Mouse (Mus musculus) lung, adult 2 months (tissue): Measurements from ENCODE around the gene Mmrn2.

ENCODE experiments used
- CTCF ChIP-seq: fragments of 200-500 bp; IDR thresholded peaks from 2 replicates; pipeline ENCODE4 v1.5.1; 2011; ENCODE audit warnings: mild to moderate bottlenecking, low read length, control low read depth; ENCODE audit not compliant: insufficient read depth
- POLR2A ChIP-seq: fragments of 200-500 bp; IDR thresholded peaks from 2 replicates; pipeline ENCODE4 v1.6.1; 2011; ENCODE audit warnings: low read depth, mild to moderate bottlenecking, control low read depth, low read length, borderline replicate concordance; ENCODE audit errors: extremely low read depth

GRCm38 (mm10) chr14:34331886-34332285, 43.4 kb upstream of the Mmrn2 start:
- TF ChIP-seq CTCF = no peak
- TF ChIP-seq POLR2A = no peak
